Mouse (Mus musculus): ENCODE measurements around the gene Fam50b. TPM values are rescaled to one million over a fixed set of nuclear protein-coding genes. Genes with fewer than 3 reads are reported as not detected.

The Fam50b gene
- polyA plus RNA-seq, 1 experiment from 2014 or later: not detected

- Histone ChIP-seq H3K9me3 (replicated peaks) (no peaks in the 10 kb centered on the region), H3K36me3 (no peaks in the 10 kb centered on the region), H3K9ac (no peak overlapping the region), H3K4me2 (no peak overlapping the region), H3K4me1 (0 out of 2 replicates have a peak, but pooled peaks cover 4% of the 10 kb centered on the region), H3K27ac (no peak overlapping the region), H3K27me3 (replicated peaks) (peaks cover 7% of the 10 kb centered on the region; the same call in 1 of the 2 replicates), H3K4me3 (no peak overlapping the region)
- WGBS (ENCODE audit: insufficient replicate concordance): 52% methylated on average over 3 of the region's 3 CpGs
- ATAC-seq: no peak
Observed at GRCm38 (mm10) chr13:34741813-34742568, 7.3 kb downstream of the Fam50b start.

GRCm38 (mm10) chr13:34746811-34747210, 12.2 kb downstream of the Fam50b start:
- peaks cover 10% of the 10 kb centered on the region; the same call in 1 of the 2 replicates for H3K27me3 ChIP-seq (replicated peaks)
- H3K36me3 ChIP-seq: no peaks in the 10 kb centered on the region
- H3K9me3 ChIP-seq (replicated peaks): no peaks in the 10 kb centered on the region
- no peak overlapping the region for H3K27ac ChIP-seq
- no peak for ATAC-seq
- H3K4me3 ChIP-seq: no peak overlapping the region
- 77% methylated on average over 34 of the region's 34 CpGs for WGBS (ENCODE audit: insufficient replicate concordance)
- no peak overlapping the region for H3K4me2 ChIP-seq
- no peak overlapping the region for H3K9ac ChIP-seq
- H3K4me1 ChIP-seq: 0 out of 2 replicates have a peak, but pooled peaks cover 4% of the 10 kb centered on the region

GRCm38 (mm10) chr13:34748530-34748929, 13.9 kb downstream of the Fam50b start:
- ATAC-seq: no peak
- Histone ChIP-seq H3K9ac (no peak overlapping the region), H3K27ac (no peak overlapping the region), H3K4me1 (no peaks in the 10 kb centered on the region), H3K4me3 (no peak overlapping the region), H3K27me3 (replicated peaks) (peaks cover 10% of the 10 kb centered on the region; the same call in 1 of the 2 replicates), H3K36me3 (no peaks in the 10 kb centered on the region), H3K4me2 (no peak overlapping the region), H3K9me3 (replicated peaks) (no peaks in the 10 kb centered on the region)
- 43% methylated on average over 3 of the region's 3 CpGs for WGBS (ENCODE audit: insufficient replicate concordance)

- H3K27ac ChIP-seq: no peak overlapping the region
- H3K4me2 ChIP-seq: no peak overlapping the region
- H3K36me3 ChIP-seq: no peaks in the 10 kb centered on the region
- no peak for ATAC-seq
- no peaks in the 10 kb centered on the region for H3K4me1 ChIP-seq
- no peak overlapping the region for H3K4me3 ChIP-seq
- 81% methylated on average over 9 of the region's 9 CpGs for WGBS (ENCODE audit: insufficient replicate concordance)
- no peaks in the 10 kb centered on the region for H3K27me3 ChIP-seq (replicated peaks)
- H3K9me3 ChIP-seq (replicated peaks): no peaks in the 10 kb centered on the region
- no peak overlapping the region for H3K9ac ChIP-seq
Observed at GRCm38 (mm10) chr13:34759202-34759601, 24.6 kb downstream of the Fam50b start.

- no peaks in the 10 kb centered on the region for H3K4me1 ChIP-seq
- no peaks in the 10 kb centered on the region for H3K9me3 ChIP-seq (replicated peaks)
- H3K36me3 ChIP-seq: no peaks in the 10 kb centered on the region
- WGBS (ENCODE audit: insufficient replicate concordance): 27% methylated on average over 7 of the region's 7 CpGs
- no peak overlapping the region for H3K9ac ChIP-seq
- no peak overlapping the region for H3K4me3 ChIP-seq
- no peak overlapping the region for H3K4me2 ChIP-seq
- no peak overlapping the region for H3K27ac ChIP-seq
- H3K27me3 ChIP-seq (replicated peaks): no peaks in the 10 kb centered on the region
- ATAC-seq: no peak
Observed at GRCm38 (mm10) chr13:34760518-34761287, 26.1 kb downstream of the Fam50b start.

GRCm38 (mm10) chr13:34762136-34762535, 27.5 kb downstream of the Fam50b start:
- Histone ChIP-seq H3K36me3 (no peaks in the 10 kb centered on the region), H3K4me1 (no peaks in the 10 kb centered on the region), H3K9ac (no peak overlapping the region), H3K9me3 (replicated peaks) (no peaks in the 10 kb centered on the region), H3K27ac (no peak overlapping the region), H3K27me3 (replicated peaks) (no peaks in the 10 kb centered on the region), H3K4me3 (no peak overlapping the region), H3K4me2 (no peak overlapping the region)
- ATAC-seq: no peak
- WGBS (ENCODE audit: insufficient replicate concordance): 62% methylated on average over 5 of the region's 5 CpGs

- 43% methylated on average over 4 of the region's 4 CpGs for whole genome bisulfite sequencing (ENCODE audit: insufficient replicate concordance)
- no peak overlapping the region for H3K27ac ChIP-seq
Observed at GRCm38 (mm10) chr13:34762865-34763264, 28.2 kb downstream of the Fam50b start.

GRCm38 (mm10) chr13:34765269-34765668, 30.6 kb downstream of the Fam50b start:
- Histone ChIP-seq H3K4me1 (no peaks in the 10 kb centered on the region), H3K9ac (no peak overlapping the region), H3K27ac (no peak overlapping the region), H3K4me3 (no peak overlapping the region), H3K27me3 (replicated peaks) (0 out of 2 replicates have a peak, but pooled peaks cover 6% of the 10 kb centered on the region), H3K9me3 (replicated peaks) (no peaks in the 10 kb centered on the region), H3K4me2 (no peak overlapping the region), H3K36me3 (no peaks in the 10 kb centered on the region)
- no peak for ATAC-seq
- WGBS (ENCODE audit: insufficient replicate concordance): 57% methylated on average over 5 of the region's 5 CpGs

More at GRCm38 (mm10) chr13:34762865-34763264, 28.2 kb downstream of the Fam50b start:
- H3K9me3 ChIP-seq (replicated peaks): no peaks in the 10 kb centered on the region
- H3K9ac ChIP-seq: no peak overlapping the region
- no peaks in the 10 kb centered on the region for H3K4me1 ChIP-seq
- H3K36me3 ChIP-seq: no peaks in the 10 kb centered on the region
- H3K4me3 ChIP-seq: no peak overlapping the region
- ATAC-seq: no peak
- H3K27me3 ChIP-seq (replicated peaks): 0 out of 2 replicates have a peak, but pooled peaks cover 5% of the 10 kb centered on the region
- H3K4me2 ChIP-seq: no peak overlapping the region

- Histone ChIP-seq H3K9me3 (replicated peaks) (no peaks in the 10 kb centered on the region), H3K36me3 (no peaks in the 10 kb centered on the region), H3K27me3 (replicated peaks) (0 out of 2 replicates have a peak, but pooled peaks cover 6% of the 10 kb centered on the region), H3K4me1 (no peaks in the 10 kb centered on the region), H3K9ac (no peak overlapping the region), H3K4me3 (no peak overlapping the region), H3K27ac (no peak overlapping the region), H3K4me2 (no peak overlapping the region)
- ATAC-seq: no peak
- 28% methylated on average over 4 of the region's 4 CpGs for WGBS (ENCODE audit: insufficient replicate concordance)
Observed at GRCm38 (mm10) chr13:34766572-34766971, 31.9 kb downstream of the Fam50b start.

GRCm38 (mm10) chr13:34767527-34768292, 33.1 kb downstream of the Fam50b start:
- H3K27me3 ChIP-seq (replicated peaks): 0 out of 2 replicates have a peak, but pooled peaks cover 6% of the 10 kb centered on the region
- H3K4me3 ChIP-seq: no peak overlapping the region
- no peaks in the 10 kb centered on the region for H3K36me3 ChIP-seq
- WGBS (ENCODE audit: insufficient replicate concordance): 77% methylated on average over 18 of the region's 18 CpGs
- no peak overlapping the region for H3K27ac ChIP-seq
- H3K4me1 ChIP-seq: no peaks in the 10 kb centered on the region
- H3K9ac ChIP-seq: no peak overlapping the region
- H3K9me3 ChIP-seq (replicated peaks): no peaks in the 10 kb centered on the region
- no peak overlapping the region for H3K4me2 ChIP-seq
- no peak for ATAC-seq

- Histone ChIP-seq H3K4me3 (no peak overlapping the region), H3K36me3 (no peaks in the 10 kb centered on the region), H3K4me1 (peaks cover 20% of the 10 kb centered on the region), H3K27me3 (replicated peaks) (peaks cover 9% of the 10 kb centered on the region), H3K4me2 (no peak overlapping the region), H3K27ac (no peak overlapping the region), H3K9me3 (replicated peaks) (no peaks in the 10 kb centered on the region), H3K9ac (no peak overlapping the region)
- WGBS (ENCODE audit: insufficient replicate concordance): 74% methylated on average over 3 of the region's 3 CpGs
- ATAC-seq: no peak
Observed at GRCm38 (mm10) chr13:34776767-34777166, 42.1 kb downstream of the Fam50b start.

Measured in liver, embryonic 12.5 days (tissue).